29 mouse cellular contexts compared by ENCODE assay signal in genomic region chr11:111828455-111828854, GRCm38 (mm10).
A peak's percentile ranks its signal among the peaks of the same experiment; 100 is the strongest.
DNase-seq lines count a peak whose midpoint lies in the region; ATAC-seq and TF ChIP-seq lines count a peak whose summit lies in the region.
"Had no signal": no experiment of that assay in that cellular context is flagged by ENCODE, and none has a peak within 500 bp of the region (broad histone marks: within the 10 kb centered on the region; RNA-seq: fewer than 3 reads in every experiment).

No protein-coding gene starts in this region.

- H3K4me2 ChIP-seq in embryonic facial prominence, embryonic 14.5 days (ENCODE audit: low read depth, low read length) = no peak overlapping the region
- H3K4me2 ChIP-seq in limb, embryonic 12.5 days = no peak overlapping the region
- H3K4me2 ChIP-seq in limb, embryonic 15.5 days = no peak overlapping the region
- H3K4me2 ChIP-seq in stomach, postnatal 0 days (replicated peaks; ENCODE audit: low read depth) = no peak overlapping the region
- H3K4me2 ChIP-seq: embryonic facial prominence, embryonic 15.5 days; forebrain, embryonic 12.5 days; forebrain, embryonic 15.5 days; heart, embryonic 12.5 days; heart, embryonic 15.5 days; hindbrain, embryonic 13.5 days had no signal

- H3K27ac ChIP-seq in embryonic facial prominence, embryonic 14.5 days (replicated peaks; ENCODE audit: low read depth, low read length) = no peak overlapping the region
- H3K27ac ChIP-seq in embryonic facial prominence, embryonic 10.5 days (replicated peaks) = no peak overlapping the region
- H3K27ac ChIP-seq in limb, embryonic 10.5 days = peak overlapping the region; percentile 77
- H3K27ac ChIP-seq in limb, embryonic 12.5 days = peak overlapping the region; percentile 87
- peak overlapping the region; percentile 71 for H3K27ac ChIP-seq in limb, embryonic 15.5 days
- no peak overlapping the region for H3K27ac ChIP-seq in stomach, postnatal 0 days (replicated peaks)
- H3K27ac ChIP-seq: embryonic facial prominence, embryonic 15.5 days; forebrain, embryonic 12.5 days; forebrain, embryonic 15.5 days; gastrocnemius, adult 2 months; heart, embryonic 15.5 days; hindbrain, embryonic 10.5 days; hindbrain, embryonic 13.5 days had no signal

- no peak overlapping the region for H3K9ac ChIP-seq in embryonic facial prominence, embryonic 14.5 days (ENCODE audit: low read depth, low read length)
- H3K9ac ChIP-seq in limb, embryonic 12.5 days (replicated peaks) = no peak overlapping the region
- H3K9ac ChIP-seq in limb, embryonic 15.5 days = no peak overlapping the region
- H3K9ac ChIP-seq in stomach, postnatal 0 days (ENCODE audit: low read length) = no peak overlapping the region
- H3K9ac ChIP-seq: embryonic facial prominence, embryonic 15.5 days; forebrain, embryonic 12.5 days; forebrain, embryonic 15.5 days; heart, embryonic 12.5 days; heart, embryonic 15.5 days; hindbrain, embryonic 13.5 days had no signal

- no peaks in the 10 kb centered on the region for H3K4me1 ChIP-seq in embryonic facial prominence, embryonic 14.5 days (ENCODE audit: control insufficient read depth, insufficient read depth, low read length)
- H3K4me1 ChIP-seq in embryonic facial prominence, embryonic 10.5 days = peaks cover 5% of the 10 kb centered on the region
- peaks cover 39% of the 10 kb centered on the region for H3K4me1 ChIP-seq in limb, embryonic 10.5 days
- H3K4me1 ChIP-seq in limb, embryonic 12.5 days (replicated peaks) = peaks cover 27% of the 10 kb centered on the region
- H3K4me1 ChIP-seq in limb, embryonic 15.5 days = peaks cover 13% of the 10 kb centered on the region; the same call in 1 of the 2 replicates
- no peaks in the 10 kb centered on the region for H3K4me1 ChIP-seq in stomach, postnatal 0 days (replicated peaks; ENCODE audit: control insufficient read depth, insufficient read depth)
- H3K4me1 ChIP-seq: embryonic facial prominence, embryonic 15.5 days; forebrain, embryonic 15.5 days; heart, embryonic 12.5 days; heart, embryonic 15.5 days; hindbrain, embryonic 10.5 days; hindbrain, embryonic 13.5 days had no signal

- H3K36me3 ChIP-seq in embryonic facial prominence, embryonic 14.5 days (ENCODE audit: control insufficient read depth, insufficient read depth, low read length) = no peaks in the 10 kb centered on the region
- no peaks in the 10 kb centered on the region for H3K36me3 ChIP-seq in embryonic facial prominence, embryonic 10.5 days (replicated peaks)
- H3K36me3 ChIP-seq in limb, embryonic 10.5 days = no peaks in the 10 kb centered on the region
- H3K36me3 ChIP-seq in limb, embryonic 12.5 days = no peaks in the 10 kb centered on the region
- H3K36me3 ChIP-seq in limb, embryonic 15.5 days = no peaks in the 10 kb centered on the region
- H3K36me3 ChIP-seq in stomach, postnatal 0 days (ENCODE audit: control insufficient read depth, insufficient read depth, low read length) = no peaks in the 10 kb centered on the region
- H3K36me3 ChIP-seq: embryonic facial prominence, embryonic 15.5 days; forebrain, embryonic 12.5 days; forebrain, embryonic 15.5 days; heart, embryonic 12.5 days; heart, embryonic 15.5 days; hindbrain, embryonic 10.5 days; hindbrain, embryonic 13.5 days had no signal

- no peak for TF ChIP-seq EP300 in stomach, postnatal 0 days (optimal IDR thresholded peaks at IDR 0.05)

- no peaks in the 10 kb centered on the region for H3K27me3 ChIP-seq in embryonic facial prominence, embryonic 14.5 days (replicated peaks; ENCODE audit: control insufficient read depth, insufficient read depth, low read length)
- H3K27me3 ChIP-seq in embryonic facial prominence, embryonic 10.5 days (replicated peaks; ENCODE audit: low read depth, poor library complexity, severe bottlenecking) = no peaks in the 10 kb centered on the region
- no peaks in the 10 kb centered on the region for H3K27me3 ChIP-seq in limb, embryonic 10.5 days (ENCODE audit: low read depth, poor library complexity, severe bottlenecking)
- no peaks in the 10 kb centered on the region; the same call in 1 of the 2 replicates for H3K27me3 ChIP-seq in limb, embryonic 12.5 days
- H3K27me3 ChIP-seq in limb, embryonic 15.5 days = no peaks in the 10 kb centered on the region
- no peaks in the 10 kb centered on the region for H3K27me3 ChIP-seq in stomach, postnatal 0 days (ENCODE audit: control insufficient read depth, insufficient read depth, low read length)
- H3K27me3 ChIP-seq: embryonic facial prominence, embryonic 15.5 days; forebrain, embryonic 15.5 days; heart, embryonic 12.5 days; heart, embryonic 15.5 days had no signal

- 0 out of 2 replicates have a peak, but pooled peaks have one; percentile 30 for ATAC-seq in embryonic facial prominence, embryonic 14.5 days (ENCODE audit: low read depth)
- peak; percentile 91 for ATAC-seq in limb, embryonic 12.5 days (ENCODE audit: insufficient number of reproducible peaks, insufficient read depth, low FRiP score, low TSS enrichment, low read depth)
- peak; percentile 75; the same call in 1 of the 2 replicates for ATAC-seq in limb, embryonic 15.5 days (ENCODE audit: insufficient number of reproducible peaks, low FRiP score, low TSS enrichment, low read depth)
- no peak for ATAC-seq in stomach, postnatal 0 days (ENCODE audit: low FRiP score, low TSS enrichment)
- ATAC-seq: CD4-positive, CD25-positive, alpha-beta regulatory T cell, adult 4 months; forebrain, embryonic 15.5 days; hindbrain, embryonic 16.5 days; inflammation-experienced regulatory T-cells, adult 6 months; intestine, embryonic 16.5 days had no signal

- no peak for TF ChIP-seq CTCF in stomach, postnatal 0 days (IDR thresholded peaks at IDR 0.05; ENCODE audit: low read depth)

- 57% methylated on average over 8 of the region's 8 CpGs for WGBS in embryonic facial prominence, embryonic 14.5 days
- 57% methylated on average over 8 of the region's 8 CpGs for WGBS in embryonic facial prominence, embryonic 10.5 days
- WGBS in limb, embryonic 10.5 days = 30% methylated on average over 8 of the region's 8 CpGs
- WGBS in limb, embryonic 12.5 days = 16% methylated on average over 8 of the region's 8 CpGs
- 25% methylated on average over 8 of the region's 8 CpGs for WGBS in limb, embryonic 15.5 days
- WGBS in stomach, postnatal 0 days = 71% methylated on average over 8 of the region's 8 CpGs

- no peaks in the 10 kb centered on the region for H3K9me3 ChIP-seq in embryonic facial prominence, embryonic 14.5 days (ENCODE audit: control insufficient read depth, low read length)
- H3K9me3 ChIP-seq in embryonic facial prominence, embryonic 10.5 days = no peaks in the 10 kb centered on the region
- no peaks in the 10 kb centered on the region for H3K9me3 ChIP-seq in limb, embryonic 10.5 days (replicated peaks)
- H3K9me3 ChIP-seq in limb, embryonic 12.5 days = no peaks in the 10 kb centered on the region
- no peaks in the 10 kb centered on the region for H3K9me3 ChIP-seq in limb, embryonic 15.5 days
- H3K9me3 ChIP-seq in stomach, postnatal 0 days (ENCODE audit: control insufficient read depth, low read length) = no peaks in the 10 kb centered on the region
- H3K9me3 ChIP-seq: embryonic facial prominence, embryonic 15.5 days; forebrain, embryonic 12.5 days; forebrain, embryonic 15.5 days; heart, embryonic 12.5 days; heart, embryonic 15.5 days; hindbrain, embryonic 10.5 days; hindbrain, embryonic 13.5 days had no signal

- H3K4me3 ChIP-seq in embryonic facial prominence, embryonic 14.5 days (ENCODE audit: low read depth, low read length) = no peak overlapping the region
- no peak overlapping the region for H3K4me3 ChIP-seq in embryonic facial prominence, embryonic 10.5 days
- H3K4me3 ChIP-seq in limb, embryonic 10.5 days = no peak overlapping the region
- H3K4me3 ChIP-seq in limb, embryonic 12.5 days (replicated peaks) = no peak overlapping the region
- no peak overlapping the region for H3K4me3 ChIP-seq in limb, embryonic 15.5 days
- no peak overlapping the region for H3K4me3 ChIP-seq in stomach, postnatal 0 days (ENCODE audit: low read depth, low read length)
- H3K4me3 ChIP-seq: embryonic facial prominence, embryonic 15.5 days; forebrain, embryonic 12.5 days; forebrain, embryonic 15.5 days; gastrocnemius, adult 2 months; heart, embryonic 12.5 days; heart, embryonic 15.5 days; hindbrain, embryonic 10.5 days; hindbrain, embryonic 13.5 days had no signal

- DNase-seq in embryonic facial prominence, embryonic 14.5 days (ENCODE audit: low spot score) = no peak
- DNase-seq in embryonic facial prominence, embryonic 10.5 days (ENCODE audit: low spot score) = no peak
- DNase-seq in limb, embryonic 10.5 days (ENCODE audit: low spot score) = peak; percentile 66
- DNase-seq in stomach, postnatal 0 days (ENCODE audit: low spot score) = no peak
- DNase-seq in right cerebral cortex, postnatal 14 days = no peak
- DNase-seq: adrenal gland, adult 2 months; adrenal gland, postnatal 14 days; cerebellum, adult 11 months; cerebellum, adult 2 months; cerebellum, adult 9-11 months; cerebellum, postnatal 25 days; gastrocnemius, adult 2 months; gastrocnemius, postnatal 25 days; heart, adult 18-20 months; heart, postnatal 10 days; heart, postnatal 36 days had no signal

Comparison
In these comparisons a context has a peak if more than half of its experiments do, and no peak if none do; other contexts are left out.
1. H3K27ac ChIP-seq: peak in limb, embryonic 10.5 days (single experiment), limb, embryonic 12.5 days (single experiment) and limb, embryonic 15.5 days (single experiment); none in embryonic facial prominence, embryonic 14.5 days (single experiment), embryonic facial prominence, embryonic 10.5 days (single experiment) and stomach, postnatal 0 days (single experiment).